Mouse (Mus musculus): Measurements from ENCODE around the gene Emilin3.

Gene Emilin3

DNA sequence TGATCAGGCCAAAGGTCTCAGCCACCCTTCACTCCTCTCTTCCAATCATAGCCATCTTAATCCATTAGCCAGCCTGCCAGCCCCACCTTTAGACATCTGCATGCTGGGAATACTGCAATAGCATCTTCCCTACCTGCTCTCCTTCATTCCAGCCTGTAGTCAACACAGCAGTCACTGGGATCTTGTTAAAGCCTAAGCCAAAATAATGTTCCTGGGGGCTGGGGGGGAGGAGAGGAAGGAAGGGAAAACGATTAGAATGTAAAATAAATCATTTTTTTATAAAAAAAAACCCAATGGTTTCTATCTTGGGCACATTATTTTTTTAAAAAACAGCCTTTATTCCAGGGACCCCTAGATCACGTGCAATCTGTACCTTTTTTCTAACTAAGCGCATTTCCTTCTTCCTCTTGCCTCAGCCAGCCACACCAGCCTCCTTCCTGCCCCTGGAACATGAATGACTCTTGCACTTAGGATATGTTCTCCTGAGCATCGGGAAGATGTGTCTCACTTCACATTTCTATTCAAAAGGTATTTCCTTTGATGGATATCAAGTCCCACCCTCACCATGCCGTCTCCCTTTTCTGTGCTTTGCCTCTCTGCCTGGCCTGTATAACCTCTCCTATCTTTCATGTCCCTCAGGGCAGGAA lies 37.8 kb downstream of the Emilin3 start:
- in situ Hi-C loops (cut with MboI, MseI): no loop called here

DNA sequence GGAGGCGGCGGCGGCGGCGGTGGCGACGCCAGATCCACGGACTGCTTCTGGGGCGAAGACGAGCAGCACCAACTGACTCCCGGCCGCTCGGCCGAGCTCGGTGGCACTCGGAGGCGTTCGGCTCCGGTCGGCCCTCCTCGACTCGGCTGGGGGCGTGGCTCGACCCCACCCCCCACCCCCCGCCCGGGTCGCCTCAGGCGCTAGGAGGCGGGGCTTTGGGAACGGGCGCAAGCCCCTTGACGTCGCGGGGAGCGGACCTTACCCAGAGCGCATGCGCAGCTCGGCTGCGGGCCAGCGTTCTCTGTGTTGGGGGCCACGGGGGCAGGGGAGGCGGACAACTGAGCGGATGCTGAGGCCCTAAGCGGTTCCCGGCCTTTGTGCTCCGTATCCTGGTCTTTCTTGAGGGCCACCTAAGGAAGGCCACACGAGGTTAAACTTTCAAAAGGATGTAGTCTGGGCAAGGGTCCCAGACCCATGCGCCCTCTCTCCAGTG lies 39.2 kb downstream of the Emilin3 start, which contains the start of gene Zhx3:
TSS of gene Zhx3 (minus strand) at position 109 of the 493 bp plus-strand sequence.
- in situ Hi-C loops (cut with MboI, MseI): no loop called here

DNA sequence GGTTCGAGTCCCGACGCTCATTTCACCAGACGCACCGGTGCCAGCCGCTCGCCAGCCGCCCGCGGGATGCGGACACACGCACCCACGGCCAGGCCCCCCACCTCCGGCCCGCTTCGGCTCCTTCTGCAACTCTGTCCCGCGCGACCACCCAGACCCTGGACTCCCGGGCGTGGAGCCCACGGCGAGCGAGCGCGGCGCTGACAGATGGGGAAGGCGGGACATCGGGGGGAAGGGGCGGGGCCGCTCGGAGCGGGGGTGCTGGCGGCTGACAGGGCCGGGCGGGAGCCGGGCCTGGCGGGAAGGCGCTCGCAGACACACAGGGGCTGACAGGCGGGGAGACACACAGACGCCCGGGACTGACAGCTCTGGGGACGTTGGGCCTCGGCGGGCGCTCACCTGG lies 39.7 kb downstream of the Emilin3 start:
- in situ Hi-C loops (cut with MboI, MseI): no loop called here

DNA sequence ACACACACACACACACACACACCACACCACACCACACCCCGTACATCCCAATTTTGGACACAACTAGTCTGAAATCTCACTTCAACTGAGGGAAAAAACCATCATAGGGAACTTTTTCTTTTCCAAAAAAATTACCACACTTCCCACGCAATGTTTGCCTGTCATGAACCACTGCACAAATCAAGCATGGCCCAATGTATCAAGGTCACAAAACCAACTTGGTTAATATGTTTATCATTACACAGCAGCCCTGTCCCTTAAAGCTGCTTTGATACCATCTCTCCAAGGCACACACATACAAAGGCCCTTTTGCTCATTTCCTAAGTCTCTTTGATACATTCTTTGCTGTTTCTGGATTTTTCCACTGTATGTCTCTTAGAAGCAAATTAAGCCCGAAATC lies 40.8 kb downstream of the Emilin3 start:
- in situ Hi-C loops (cut with MboI, MseI): no loop called here

DNA sequence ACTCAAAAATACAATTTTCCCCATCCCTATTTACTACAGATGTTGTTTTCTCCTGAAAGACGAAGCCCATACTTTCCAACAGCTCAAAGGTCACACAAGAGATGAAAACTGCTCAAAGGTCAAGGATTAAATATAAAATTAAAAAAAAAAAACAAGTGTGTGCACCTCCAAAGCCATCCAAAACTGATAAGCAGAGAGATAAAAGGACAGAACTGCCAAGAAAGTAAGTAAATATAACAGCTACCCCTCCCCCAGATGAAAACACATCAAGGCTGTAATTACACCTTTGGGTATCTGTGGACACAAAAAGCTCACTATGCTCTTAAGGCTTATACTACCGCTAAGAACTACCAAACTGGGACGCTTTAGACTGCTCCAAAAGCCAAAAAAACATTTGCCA lies 42.7 kb downstream of the Emilin3 start:
- in situ Hi-C loops (cut with MboI, MseI): no loop called here

DNA sequence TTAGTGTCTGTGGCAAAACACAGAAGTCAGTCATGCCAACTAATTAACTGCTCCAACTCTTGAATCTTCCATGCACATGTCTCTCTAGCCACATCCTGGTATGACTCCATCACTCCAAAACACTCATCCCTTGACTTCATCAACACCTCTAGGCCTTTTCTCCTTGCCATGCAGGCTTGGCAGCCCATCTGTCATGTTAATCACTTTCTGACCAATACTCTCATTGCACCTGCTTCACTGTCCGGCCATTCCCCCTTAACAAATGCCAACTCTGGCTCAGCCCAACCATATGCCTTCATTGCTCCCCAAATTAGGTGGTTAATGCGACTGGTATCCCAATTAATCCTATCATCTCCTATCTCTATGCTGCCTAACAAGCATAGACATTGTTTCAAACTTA lies 46.9 kb downstream of the Emilin3 start:
- in situ Hi-C loops (cut with MboI, MseI): no loop called here

DNA sequence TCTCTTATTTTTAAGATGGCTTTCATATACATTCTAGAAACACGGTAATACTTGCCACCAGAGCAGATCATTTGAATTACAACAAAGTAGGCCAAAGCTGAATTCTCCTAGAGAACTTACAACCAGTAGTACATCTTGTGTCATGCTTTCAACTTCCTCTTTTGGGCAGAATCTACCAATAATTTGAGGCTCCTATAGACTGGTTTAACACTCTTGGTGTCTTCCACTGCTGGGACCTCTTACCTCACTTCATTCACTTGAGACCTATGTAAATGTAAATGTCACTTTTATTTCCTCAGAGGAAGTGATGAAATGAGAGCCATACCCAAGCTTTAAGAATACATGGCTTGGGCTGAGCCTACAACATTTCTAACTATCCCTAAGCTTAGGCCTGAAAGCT lies 48.0 kb downstream of the Emilin3 start:
- in situ Hi-C loops (cut with MboI, MseI): no loop called here

DNA sequence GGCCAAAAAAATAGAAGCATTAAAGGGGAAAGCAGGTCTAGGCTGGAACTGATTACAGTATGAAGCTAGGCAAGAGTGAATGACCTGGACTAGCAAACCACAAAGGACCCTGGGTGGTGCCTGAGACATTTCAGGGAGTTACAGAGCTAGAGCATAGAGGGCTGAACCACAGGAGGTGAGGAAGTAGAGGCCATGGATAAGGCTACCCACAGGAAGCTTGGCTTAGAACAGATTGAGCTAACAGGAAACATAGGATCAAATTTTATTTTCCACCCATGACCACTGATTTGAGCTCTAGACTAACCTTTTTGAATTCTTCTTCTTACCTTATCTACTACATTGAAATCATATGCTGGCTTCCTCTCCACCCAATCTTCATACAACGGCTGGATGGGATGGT lies 51.8 kb downstream of the Emilin3 start:
- in situ Hi-C loops (cut with MboI, MseI): no loop called here

Measured in T-helper 2 cell (primary cell).